Mouse (Mus musculus) thymus, adult 2 months (tissue): ENCODE data around the gene Smarcd3.

Experiments used
- CTCF ChIP-seq: fragments of 200-500 bp; IDR thresholded peaks from 2 replicates; pipeline ENCODE4 v1.5.1; 2012; ENCODE audit warnings: mild to moderate bottlenecking, control low read depth, low read length, moderate library complexity, borderline replicate concordance; ENCODE audit not compliant: control insufficient read depth, poor library complexity, insufficient read depth; ENCODE audit errors: extremely low read depth
- POLR2A ChIP-seq: fragments of 200-500 bp; IDR thresholded peaks from 2 replicates; pipeline ENCODE4 v1.6.1; 2012; ENCODE audit warnings: mild to moderate bottlenecking, low read length, control low read depth, moderate library complexity; ENCODE audit not compliant: control insufficient read depth, poor library complexity, insufficient read depth; ENCODE audit errors: extremely low read depth

GRCm38 (mm10) chr5:24624822-24625120 is 560 bp upstream of the Smarcd3 start:
- TF ChIP-seq POLR2A (no peak), CTCF (no peak)
